Mouse (Mus musculus) small intestine, adult 2 months (tissue): ENCODE results near the gene Ptprm.
A peak's percentile ranks its signal among the peaks of the same experiment; 100 is the strongest.

Source experiments
- CTCF ChIP-seq: fragments of 200-500 bp; IDR thresholded peaks from 2 replicates; pipeline ENCODE4 v1.5.1; 2012; ENCODE audit warnings: low read depth, mild to moderate bottlenecking, control low read depth, inconsistent platforms, low read length, moderate library complexity, mixed read lengths; ENCODE audit not compliant: insufficient replicate concordance, insufficient read length; ENCODE audit errors: extremely low read depth
- POLR2A ChIP-seq: fragments of 200-500 bp; IDR thresholded peaks from 2 replicates; pipeline ENCODE4 v1.6.1; 2012; ENCODE audit warnings: low read depth, mild to moderate bottlenecking, control low read depth, inconsistent platforms, low read length, moderate library complexity

GRCm38 (mm10) chr17:67175836-67176235, 178.4 kb downstream of the Ptprm start:
- TF ChIP-seq CTCF (0 out of 2 replicates have a peak, but pooled peaks have one; percentile 30), POLR2A (no peak)
